Mouse (Mus musculus) thymus, postnatal 25 days (tissue): ENCODE measurements around the gene Trex1.

Experiments used
- DNase-seq: peaks from one replicate; pipeline ENCODE4 v3.0.0; 2022

The Trex1 gene

GRCm38 (mm10) chr9:109084922-109085321, 25.4 kb upstream of the Trex1 start:
- no peak for DNase-seq

GRCm38 (mm10) chr9:109082124-109082800, 22.7 kb upstream of the Trex1 start, which contains the start of the genes Ccdc51 and Tma7:
Gene Ccdc51, plus strand, starts transcription at chr9:109082493.
Gene Tma7, minus strand, starts transcription at chr9:109082587.
- peak; percentile 84 for DNase-seq

GRCm38 (mm10) chr9:109081749-109082123, 22.2 kb upstream of the Trex1 start:
- no peak for DNase-seq

- DNase-seq = no peak
Measured at GRCm38 (mm10) chr9:109080516-109080915, 21.0 kb upstream of the Trex1 start.

GRCm38 (mm10) chr9:109073661-109074573, 14.4 kb upstream of the Trex1 start, which contains the start of gene Atrip:
Gene Atrip, minus strand, starts transcription at chr9:109074124.
- DNase-seq = peak; percentile 90

- no peak for DNase-seq
Measured at GRCm38 (mm10) chr9:109068095-109068735, 8.7 kb upstream of the Trex1 start.

GRCm38 (mm10) chr9:109060898-109061295, 1.4 kb upstream of the Trex1 start:
- no peak for DNase-seq

- no peak for DNase-seq
Measured at GRCm38 (mm10) chr9:109060184-109060897, 807 bp upstream of the Trex1 start.

- DNase-seq = no peak
Measured at GRCm38 (mm10) chr9:109058006-109058765, 1.3 kb downstream of the Trex1 start.

- DNase-seq = no peak
Measured at GRCm38 (mm10) chr9:109057543-109057942, 2.0 kb downstream of the Trex1 start.

GRCm38 (mm10) chr9:109056916-109057315, 2.6 kb downstream of the Trex1 start:
- DNase-seq = no peak

GRCm38 (mm10) chr9:109056081-109056690, 3.3 kb downstream of the Trex1 start:
- DNase-seq = no peak

GRCm38 (mm10) chr9:109055271-109056030, 4.1 kb downstream of the Trex1 start:
- no peak for DNase-seq

- peak; percentile 70 for DNase-seq
Measured at GRCm38 (mm10) chr9:109054712-109055111, 4.8 kb downstream of the Trex1 start.

GRCm38 (mm10) chr9:109053851-109054250, 5.7 kb downstream of the Trex1 start:
- no peak for DNase-seq

- no peak for DNase-seq
Measured at GRCm38 (mm10) chr9:109053366-109053765, 6.2 kb downstream of the Trex1 start.

- DNase-seq = no peak
Measured at GRCm38 (mm10) chr9:109052490-109053260, 6.9 kb downstream of the Trex1 start.

GRCm38 (mm10) chr9:109051651-109052489, 7.7 kb downstream of the Trex1 start:
- DNase-seq = no peak

GRCm38 (mm10) chr9:109051011-109051501, 8.5 kb downstream of the Trex1 start:
- DNase-seq = peak; percentile 66
